Mouse (Mus musculus) heart, embryonic 12.5 days (tissue): Measurements from ENCODE around the gene Prss34. TPM values are rescaled to one million over a fixed set of nuclear protein-coding genes. Genes with fewer than 3 reads are reported as not detected.

Experiments used
- ATAC-seq: fragments of 200-750 bp; cut with Nextera tagmentation; 2 replicates; pipeline ENCODE4 v1.8.0; 2017; ENCODE audit warnings: moderate TSS enrichment, moderate library complexity; ENCODE audit not compliant: insufficient number of reproducible peaks, low FRiP score
- H3K27ac ChIP-seq: fragments of 300-500 bp; sonication (generic); 2 replicates; pipeline ENCODE4 v1.5.1; 2016; ENCODE audit warnings: mild to moderate bottlenecking, moderate library complexity; ENCODE audit not compliant: poor library complexity, severe bottlenecking
- H3K27me3 ChIP-seq: fragments of 300-500 bp; sonication (generic); replicated peaks from 2 replicates; pipeline ENCODE4 v1.6.1; 2016; ENCODE audit warnings: mild to moderate bottlenecking, moderate library complexity
- H3K36me3 ChIP-seq: fragments of 300-500 bp; sonication (generic); 2 replicates; pipeline ENCODE4 v1.6.1; 2016; ENCODE audit warnings: mild to moderate bottlenecking, moderate library complexity
- H3K4me1 ChIP-seq: fragments of 300-500 bp; sonication (generic); replicated peaks from 2 replicates; pipeline ENCODE4 v1.6.1; 2016; ENCODE audit warnings: mild to moderate bottlenecking
- H3K4me2 ChIP-seq: fragments of 300-500 bp; sonication (generic); 2 replicates; pipeline ENCODE4 v1.6.1; 2016; ENCODE audit warnings: mild to moderate bottlenecking, moderate library complexity
- H3K4me3 ChIP-seq: fragments of 300-500 bp; sonication (generic); 2 replicates; pipeline ENCODE4 v1.5.1; 2016; ENCODE audit warnings: mild to moderate bottlenecking
- H3K9ac ChIP-seq: fragments of 300-500 bp; sonication (generic); 2 replicates; pipeline ENCODE4 v1.6.1; 2016; ENCODE audit warnings: mild to moderate bottlenecking, moderate library complexity
- H3K9me3 ChIP-seq: fragments of 300-500 bp; sonication (generic); replicated peaks from 2 replicates; pipeline ENCODE4 v1.6.1; 2016; ENCODE audit warnings: mild to moderate bottlenecking, moderate library complexity
- WGBS: fragments of 180-500 bp; shearing (Covaris S2); methylation state at CpG from one replicate; pipeline ENCODE4 v1.1.7; 2016; 5-methylcytosine and 5-hydroxymethylcytosine counted together
- polyA plus RNA-seq: library from polyadenylated mRNA; unstranded; fragments of >200 nt; fragmentation: Nextera tagmentation; extraction: Ambion mirVana; gene quantifications from 2 replicates; pipeline ENCODE4 v1.2.1, GENCODE M21; 2016

Prss34 gene
- polyA plus RNA-seq, 1 experiment from 2014 or later, result not detected

- Histone ChIP-seq H3K4me2 (no peak within 1 kb of the TSS), H3K27me3 (peaks cover 10% of the 10 kb centered on the region; the same call in 1 of the 2 replicates), H3K4me1 (no peaks in the 10 kb centered on the region), H3K9me3 (0 out of 2 replicates have a peak, but pooled peaks cover 2% of the 10 kb centered on the region), H3K36me3 (no peaks in the 10 kb centered on the region), H3K9ac (no peak within 1 kb of the TSS), H3K4me3 (no peak within 1 kb of the TSS), H3K27ac (no peak within 1 kb of the TSS)
- no peak for ATAC-seq
- WGBS, result 53% methylated on average over 4 of the region's 4 CpGs
These were observed 10.2 kb downstream of the Prss34 start, which contains the start of gene Prss28 for GRCm38 (mm10) chr17:25308346-25308745. Gene Prss28, plus strand, starts transcription at chr17:25308646.

GRCm38 (mm10) chr17:25318354-25318753 lies 20.2 kb downstream of the Prss34 start, which contains the start of gene Prss29:
Gene Prss29, plus strand, starts transcription at chr17:25318654.
- Histone ChIP-seq H3K9ac (no peak within 1 kb of the TSS), H3K27me3 (peaks cover 29% of the 10 kb centered on the region), H3K9me3 (no peaks in the 10 kb centered on the region), H3K4me3 (no peak within 1 kb of the TSS), H3K4me1 (no peaks in the 10 kb centered on the region), H3K4me2 (no peak within 1 kb of the TSS), H3K36me3 (no peaks in the 10 kb centered on the region), H3K27ac (no peak within 1 kb of the TSS)
- WGBS, result 64% methylated on average over 5 of the region's 5 CpGs
- no peak for ATAC-seq

GRCm38 (mm10) chr17:25320819-25321218 lies 22.6 kb downstream of the Prss34 start:
- H3K36me3 ChIP-seq, result no peaks in the 10 kb centered on the region
- ATAC-seq, result no peak
- H3K4me1 ChIP-seq, result no peaks in the 10 kb centered on the region
- H3K4me2 ChIP-seq, result no peak overlapping the region
- WGBS, result 89% methylated on average over 8 of the region's 8 CpGs
- no peak overlapping the region for H3K27ac ChIP-seq
- no peaks in the 10 kb centered on the region for H3K9me3 ChIP-seq
- peaks cover 36% of the 10 kb centered on the region for H3K27me3 ChIP-seq
- no peak overlapping the region for H3K9ac ChIP-seq
- H3K4me3 ChIP-seq, result no peak overlapping the region

GRCm38 (mm10) chr17:25322930-25323329 lies 24.7 kb downstream of the Prss34 start:
- WGBS, result 17% methylated on average over 2 of the region's 2 CpGs
- Histone ChIP-seq H3K4me1 (no peaks in the 10 kb centered on the region), H3K27ac (no peak overlapping the region), H3K36me3 (no peaks in the 10 kb centered on the region), H3K27me3 (peaks cover 36% of the 10 kb centered on the region), H3K4me2 (no peak overlapping the region), H3K4me3 (no peak overlapping the region), H3K9ac (no peak overlapping the region), H3K9me3 (no peaks in the 10 kb centered on the region)
- no peak for ATAC-seq

GRCm38 (mm10) chr17:25332321-25332720 lies 34.1 kb downstream of the Prss34 start:
- H3K36me3 ChIP-seq, result no peaks in the 10 kb centered on the region
- H3K4me1 ChIP-seq, result no peaks in the 10 kb centered on the region
- no peak overlapping the region for H3K9ac ChIP-seq
- WGBS, result 69% methylated on average over 9 of the region's 9 CpGs
- H3K27me3 ChIP-seq, result peaks cover 54% of the 10 kb centered on the region
- ATAC-seq, result no peak
- no peak overlapping the region for H3K27ac ChIP-seq
- no peak overlapping the region for H3K4me2 ChIP-seq
- no peaks in the 10 kb centered on the region for H3K9me3 ChIP-seq
- H3K4me3 ChIP-seq, result no peak overlapping the region

- H3K4me3 ChIP-seq, result no peak overlapping the region
- 1% methylated on average over 8 of the region's 8 CpGs for WGBS
- H3K27me3 ChIP-seq, result peaks cover 54% of the 10 kb centered on the region
- no peak overlapping the region for H3K9ac ChIP-seq
- no peak overlapping the region for H3K4me2 ChIP-seq
- H3K27ac ChIP-seq, result no peak overlapping the region
- no peak for ATAC-seq
- H3K36me3 ChIP-seq, result no peaks in the 10 kb centered on the region
- H3K9me3 ChIP-seq, result 0 out of 2 replicates have a peak, but pooled peaks cover 2% of the 10 kb centered on the region
- H3K4me1 ChIP-seq, result no peaks in the 10 kb centered on the region
These were observed 35.7 kb downstream of the Prss34 start for GRCm38 (mm10) chr17:25333943-25334342.

- 78% methylated on average over 4 of the region's 4 CpGs for WGBS
- Histone ChIP-seq H3K4me1 (0 out of 2 replicates have a peak, but pooled peaks cover 7% of the 10 kb centered on the region), H3K9me3 (0 out of 2 replicates have a peak, but pooled peaks cover 4% of the 10 kb centered on the region), H3K27ac (no peak overlapping the region), H3K9ac (no peak overlapping the region), H3K36me3 (no peaks in the 10 kb centered on the region), H3K4me2 (no peak overlapping the region), H3K4me3 (no peak overlapping the region), H3K27me3 (peaks cover 18% of the 10 kb centered on the region)
- no peak for ATAC-seq
These were observed 40.0 kb downstream of the Prss34 start for GRCm38 (mm10) chr17:25338218-25338617.

- Histone ChIP-seq H3K36me3 (no peaks in the 10 kb centered on the region), H3K9ac (no peak overlapping the region), H3K9me3 (0 out of 2 replicates have a peak, but pooled peaks cover 4% of the 10 kb centered on the region), H3K4me2 (no peak overlapping the region), H3K4me1 (0 out of 2 replicates have a peak, but pooled peaks cover 7% of the 10 kb centered on the region), H3K27ac (no peak overlapping the region), H3K4me3 (no peak overlapping the region), H3K27me3 (peaks cover 5% of the 10 kb centered on the region)
- ATAC-seq, result no peak
- 83% methylated on average over 6 of the region's 6 CpGs for WGBS
These were observed 41.8 kb downstream of the Prss34 start for GRCm38 (mm10) chr17:25340003-25340402.

GRCm38 (mm10) chr17:25341490-25341889 lies 43.3 kb downstream of the Prss34 start:
- Histone ChIP-seq H3K27me3 (no peaks in the 10 kb centered on the region; the same call in 1 of the 2 replicates), H3K4me2 (no peak overlapping the region), H3K4me1 (0 out of 2 replicates have a peak, but pooled peaks cover 7% of the 10 kb centered on the region), H3K36me3 (no peaks in the 10 kb centered on the region), H3K9ac (no peak overlapping the region), H3K4me3 (no peak overlapping the region), H3K27ac (no peak overlapping the region), H3K9me3 (0 out of 2 replicates have a peak, but pooled peaks cover 4% of the 10 kb centered on the region)
- WGBS, result 53% methylated on average over 3 of the region's 3 CpGs
- no peak for ATAC-seq

- Histone ChIP-seq H3K4me3 (no peak within 1 kb of the TSS), H3K9me3 (no peaks in the 10 kb centered on the region), H3K36me3 (no peaks in the 10 kb centered on the region), H3K9ac (no peak within 1 kb of the TSS), H3K4me1 (0 out of 2 replicates have a peak, but pooled peaks cover 7% of the 10 kb centered on the region), H3K27ac (no peak within 1 kb of the TSS), H3K4me2 (no peak within 1 kb of the TSS), H3K27me3 (peaks cover 8% of the 10 kb centered on the region; the same call in 1 of the 2 replicates)
- 75% methylated on average over 4 of the region's 4 CpGs for WGBS
- no peak for ATAC-seq
These were observed 47.3 kb downstream of the Prss34 start, which contains the start of gene Tpsab1 for GRCm38 (mm10) chr17:25345462-25345861. Gene Tpsab1, minus strand, starts transcription at chr17:25345562.
